Comparison of ENCODE assay signal across 9 mouse cellular contexts in the genomic region with DNA sequence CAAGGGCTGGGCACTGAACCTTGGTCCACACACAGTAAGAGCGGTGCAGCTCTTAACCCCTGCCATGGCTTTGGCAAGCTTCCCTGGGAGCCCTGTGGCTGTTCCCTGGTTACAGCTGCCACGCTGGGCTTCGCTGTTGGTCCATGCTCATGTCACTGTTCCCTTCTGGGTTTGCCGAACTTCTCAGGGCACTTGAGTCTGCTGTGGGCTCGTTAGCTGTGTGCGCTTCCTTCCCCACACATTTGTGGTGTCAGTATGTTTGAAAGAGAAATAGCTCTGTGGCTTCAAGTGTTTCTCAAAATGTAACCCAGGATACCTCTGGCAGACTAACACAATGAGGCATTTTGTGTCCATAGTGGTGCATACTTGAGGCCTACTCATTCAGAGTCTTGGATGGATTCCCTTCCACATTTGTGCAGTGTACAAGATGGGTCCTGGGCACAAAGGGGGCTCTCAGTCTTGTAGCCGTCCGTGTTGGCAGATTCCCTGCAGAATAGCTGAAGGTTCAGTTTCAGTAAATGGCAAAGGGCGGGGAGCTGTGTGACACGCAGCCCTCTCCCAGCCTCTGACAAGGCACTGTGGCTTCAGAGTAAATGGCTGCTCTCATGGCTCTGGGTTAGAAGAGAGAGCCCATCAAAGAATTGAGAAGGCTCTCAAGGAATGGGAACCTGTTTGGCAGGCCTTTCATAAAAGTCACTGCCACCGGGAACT.
A peak's percentile ranks its signal among the peaks of the same experiment; 100 is the strongest.
DNase-seq lines count a peak whose midpoint lies in the region; ATAC-seq lines count a peak whose summit lies in the region.
"Had no signal": no experiment of that assay in that cellular context is flagged by ENCODE, and none has a peak within 500 bp of the region (broad histone marks: within the 10 kb centered on the region; RNA-seq: fewer than 3 reads in every experiment).

No protein-coding gene starts in this region.

- H3K4me2 ChIP-seq in hindbrain, embryonic 16.5 days (ENCODE audit: low read length), result no peak overlapping the region
- no peak overlapping the region for H3K4me2 ChIP-seq in neural tube, embryonic 14.5 days (ENCODE audit: low read depth, low read length)

- H3K27me3 ChIP-seq in hindbrain, embryonic 16.5 days (replicated peaks; ENCODE audit: control insufficient read depth, insufficient read depth, low read length), result no peaks in the 10 kb centered on the region
- no peaks in the 10 kb centered on the region for H3K27me3 ChIP-seq in neural tube, embryonic 14.5 days (ENCODE audit: control insufficient read depth, insufficient read depth, low read length)

- H3K9me3 ChIP-seq in hindbrain, embryonic 16.5 days (ENCODE audit: control insufficient read depth, low read length), result no peaks in the 10 kb centered on the region
- H3K9me3 ChIP-seq in neural tube, embryonic 14.5 days (ENCODE audit: control insufficient read depth, low read length), result no peaks in the 10 kb centered on the region

- ATAC-seq in hindbrain, embryonic 16.5 days, result peak; percentile 96
- ATAC-seq in neural tube, embryonic 14.5 days (ENCODE audit: low read depth), result peak; percentile 88

- no peaks in the 10 kb centered on the region for H3K36me3 ChIP-seq in hindbrain, embryonic 16.5 days (ENCODE audit: control insufficient read depth, insufficient read depth, low read length)
- H3K36me3 ChIP-seq in neural tube, embryonic 14.5 days (ENCODE audit: control insufficient read depth, insufficient read depth, low read length), result no peaks in the 10 kb centered on the region

- H3K4me3 ChIP-seq in hindbrain, embryonic 16.5 days (ENCODE audit: low read length), result no peak overlapping the region
- H3K4me3 ChIP-seq in neural tube, embryonic 14.5 days (ENCODE audit: low read depth, low read length), result no peak overlapping the region

- no peak overlapping the region for H3K9ac ChIP-seq in hindbrain, embryonic 16.5 days (ENCODE audit: low read depth, low read length)
- no peak overlapping the region for H3K9ac ChIP-seq in neural tube, embryonic 14.5 days (replicated peaks; ENCODE audit: low read depth, low read length)
- H3K9ac ChIP-seq: liver, embryonic 14.5 days had no signal

- peaks cover 5% of the 10 kb centered on the region for H3K4me1 ChIP-seq in hindbrain, embryonic 16.5 days (ENCODE audit: control insufficient read depth, insufficient read depth, low read depth, low read length)
- H3K4me1 ChIP-seq in neural tube, embryonic 14.5 days (ENCODE audit: control insufficient read depth, insufficient read depth, low read length), result 0 out of 2 replicates have a peak, but pooled peaks cover 3% of the 10 kb centered on the region

- peak; percentile 40 for DNase-seq in adrenal gland, postnatal 14 days
- DNase-seq in adrenal gland, adult 2 months, result no peak
- peak; percentile 52 to 67 for DNase-seq in lung, adult 18-20 months
- DNase-seq in lung, postnatal 14 days, result no peak
- no peak for DNase-seq in B cell, adult 2 months
- DNase-seq in heart, postnatal 25 days (ENCODE audit: low spot score), result no peak

- intact Hi-C loops in heart, postnatal 25 days (cut with DNase I), result no loop called here

- WGBS in hindbrain, embryonic 16.5 days, result 62% methylated on average over 11 of the region's 11 CpGs
- 68% methylated on average over 11 of the region's 11 CpGs for WGBS in neural tube, embryonic 14.5 days

- H3K27ac ChIP-seq in hindbrain, embryonic 16.5 days (ENCODE audit: low read depth, low read length), result peak overlapping the region; percentile 67
- peak overlapping the region; percentile 69 for H3K27ac ChIP-seq in neural tube, embryonic 14.5 days (ENCODE audit: low read depth, low read length)
- H3K27ac ChIP-seq: liver, embryonic 14.5 days had no signal

Comparison
In these comparisons a context has a peak if more than half of its experiments do, and no peak if none do; other contexts are left out.
1. DNase-seq: peak in adrenal gland, postnatal 14 days (single experiment) and lung, adult 18-20 months (2 of 2); none in adrenal gland, adult 2 months (single experiment), lung, postnatal 14 days (single experiment), B cell, adult 2 months (0 of 2) and heart, postnatal 25 days (single experiment).